Mouse (Mus musculus) thymus, postnatal 36 days (tissue): Measurements from ENCODE around the gene 2310057J18Rik.
"Not testable (repeated sequence)": the region's sequence is repeated elsewhere in the genome, so short reads cannot be mapped to it uniquely, and the experiment has no call there.

Source experiments
- DNase-seq, 2 experiments: peaks; one replicate each; pipeline ENCODE4 v3.0.0; 2022; ENCODE audit warnings: mixed read lengths in 2 of 2

Gene 2310057J18Rik

DNA sequence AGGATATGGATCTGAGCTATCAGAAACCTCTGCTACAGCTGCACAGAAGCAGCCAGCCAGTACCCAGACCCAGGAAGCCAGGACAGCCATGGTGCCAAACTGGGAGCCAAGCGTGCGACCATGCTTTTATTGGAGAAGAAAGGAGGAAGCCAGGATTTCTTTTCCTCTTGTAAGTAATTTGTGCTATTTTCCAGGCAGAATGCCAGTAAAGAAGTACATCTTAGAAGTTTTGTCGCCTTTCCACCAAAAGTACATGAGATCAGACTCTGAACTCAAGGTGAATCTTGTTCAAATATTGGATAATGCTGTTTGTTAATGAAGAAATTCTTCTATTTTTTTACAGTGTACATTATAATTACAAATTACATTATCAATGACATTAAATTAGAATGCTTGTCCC is at the start of gene 2310057J18Rik:
TSS of gene 2310057J18Rik (minus strand) at position 101 of the 400 bp plus-strand sequence.
- DNase-seq = no peak

- not testable (repeated sequence) for DNase-seq
These were observed 43.9 kb upstream of the 2310057J18Rik start for GRCm38 (mm10) chr10:29029960-29030359.

- DNase-seq = no peak
These were observed 33.6 kb upstream of the 2310057J18Rik start for GRCm38 (mm10) chr10:29019496-29020270.

DNA sequence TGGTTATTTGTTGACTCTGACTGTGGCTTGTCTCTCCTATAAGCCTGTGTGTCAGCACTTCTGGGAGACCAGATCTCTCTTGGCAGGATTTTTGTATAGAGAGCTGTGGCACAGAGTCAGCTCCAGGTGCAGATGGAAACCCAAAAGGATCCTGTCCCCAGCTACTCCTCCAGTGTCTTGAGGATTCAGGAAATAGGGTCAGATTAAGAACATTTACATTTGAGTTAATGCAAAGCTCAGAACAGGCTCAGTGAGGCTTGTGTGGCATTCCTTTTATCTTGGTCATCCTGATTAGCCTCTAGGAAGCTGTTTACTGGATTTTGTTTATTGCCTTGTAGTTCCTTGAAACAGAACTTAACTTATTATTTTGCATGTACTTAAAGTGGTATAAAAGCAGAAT is 11.7 kb upstream of the 2310057J18Rik start:
- DNase-seq = no peak

DNA sequence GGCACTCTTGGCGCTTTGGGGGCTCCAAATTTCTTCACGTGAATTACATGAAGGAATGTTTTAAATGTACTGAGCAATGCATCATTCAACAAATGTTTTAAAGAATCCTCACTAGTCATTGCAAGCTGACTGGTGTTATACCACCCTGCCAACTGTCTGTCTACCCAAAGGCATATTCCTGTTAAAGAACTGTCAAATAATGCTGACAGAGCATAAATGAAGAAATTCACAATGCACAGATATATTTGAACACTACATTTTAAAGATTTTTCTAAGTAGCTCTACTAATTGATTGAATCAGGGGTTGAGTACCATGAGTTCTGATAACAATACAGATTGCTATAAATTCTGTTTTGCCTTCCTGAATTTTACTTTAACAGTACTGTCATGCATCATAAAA is 2.9 kb upstream of the 2310057J18Rik start:
- DNase-seq = no peak

DNA sequence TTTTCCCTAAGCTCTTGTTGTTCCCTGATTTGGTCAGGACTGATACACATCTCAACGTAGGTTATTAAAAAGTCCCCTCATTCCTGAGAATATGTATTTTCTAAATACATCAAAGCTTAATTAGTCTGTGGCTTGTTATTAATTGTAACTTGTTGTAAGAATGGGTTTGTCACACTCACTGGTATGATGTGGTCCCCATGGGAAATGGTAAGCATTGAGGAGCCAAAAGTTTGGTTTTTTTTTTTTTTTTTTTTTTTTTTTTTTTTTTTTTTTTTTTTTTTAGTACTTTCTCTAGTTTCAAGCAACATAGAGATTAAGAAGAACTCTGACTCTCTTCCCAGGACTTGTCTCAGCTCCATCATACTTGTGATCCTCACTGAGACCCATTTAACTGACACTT is 17.9 kb downstream of the 2310057J18Rik start:
- no peak for DNase-seq

DNA sequence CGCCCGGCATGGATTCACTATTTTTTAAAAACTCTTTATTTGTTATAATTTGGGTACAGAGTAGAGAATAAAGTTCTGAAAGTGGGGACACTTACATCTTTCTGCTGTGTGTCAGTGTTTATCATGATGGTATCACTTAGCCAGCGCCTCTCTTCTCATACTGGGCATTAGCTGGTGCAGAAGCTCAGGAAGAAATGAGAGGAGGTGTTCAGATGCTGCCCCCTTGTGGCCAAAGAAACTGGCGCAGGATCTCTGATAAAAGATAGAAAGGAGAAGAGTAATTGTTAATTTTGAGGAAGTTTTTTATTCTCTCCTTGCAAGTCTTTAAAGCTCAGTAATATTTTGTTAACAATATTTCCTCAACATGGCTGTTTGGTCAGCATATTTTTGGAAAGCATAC is 31.0 kb downstream of the 2310057J18Rik start:
- peak; percentile 47 to 56 for DNase-seq

GRCm38 (mm10) chr10:28954515-28954914 is 31.6 kb downstream of the 2310057J18Rik start:
- DNase-seq = no peak
